Mouse (Mus musculus) cerebellum, postnatal 10 days (tissue): Measurements from ENCODE around the gene Thsd4.

Source experiments
- DNase-seq, 2 experiments: peaks; one replicate each; pipeline ENCODE4 v3.0.0; 2021; ENCODE audit warnings: mixed read lengths in 2 of 2

The Thsd4 gene

GRCm38 (mm10) chr9:60373161-60373737 is 148.6 kb downstream of the Thsd4 start:
- DNase-seq, result no peak

- DNase-seq, result no peak
These were observed 153.3 kb downstream of the Thsd4 start for GRCm38 (mm10) chr9:60368516-60368915.

- DNase-seq, result no peak
These were observed 154.1 kb downstream of the Thsd4 start for GRCm38 (mm10) chr9:60367617-60368305.

- peak; percentile 21 to 39 for DNase-seq
These were observed 157.6 kb downstream of the Thsd4 start for GRCm38 (mm10) chr9:60364166-60364781.

GRCm38 (mm10) chr9:60352351-60352750 is 169.5 kb downstream of the Thsd4 start:
- no peak for DNase-seq

GRCm38 (mm10) chr9:60351153-60351552 is 170.7 kb downstream of the Thsd4 start:
- DNase-seq, result no peak

GRCm38 (mm10) chr9:60336147-60336546 is 185.7 kb downstream of the Thsd4 start:
- no peak for DNase-seq

GRCm38 (mm10) chr9:60335455-60335854 is 186.4 kb downstream of the Thsd4 start:
- no peak for DNase-seq

- peak; percentile 57 to 67 for DNase-seq
These were observed 191.9 kb downstream of the Thsd4 start for GRCm38 (mm10) chr9:60329911-60330310.

GRCm38 (mm10) chr9:60324716-60325115 is 197.1 kb downstream of the Thsd4 start:
- DNase-seq, result no peak

- DNase-seq, result no peak
These were observed 198.4 kb downstream of the Thsd4 start for GRCm38 (mm10) chr9:60323435-60323834.

- no peak for DNase-seq
These were observed 204.6 kb downstream of the Thsd4 start for GRCm38 (mm10) chr9:60317291-60317690.

GRCm38 (mm10) chr9:60316510-60316909 is 205.3 kb downstream of the Thsd4 start:
- DNase-seq, result peak; percentile 59 to 71

GRCm38 (mm10) chr9:60315533-60315932 is 206.3 kb downstream of the Thsd4 start:
- DNase-seq, result no peak

- peak; percentile 43 to 44 for DNase-seq
These were observed 208.2 kb downstream of the Thsd4 start for GRCm38 (mm10) chr9:60313661-60314060.

- DNase-seq, result peak in 1 of 2 experiments; percentile 26
These were observed 209.2 kb downstream of the Thsd4 start for GRCm38 (mm10) chr9:60312670-60313069.

- DNase-seq, result peak; percentile 71 to 82
These were observed 210.2 kb downstream of the Thsd4 start for GRCm38 (mm10) chr9:60311594-60312128.

GRCm38 (mm10) chr9:60310741-60311317 is 211.0 kb downstream of the Thsd4 start:
- DNase-seq, result no peak

- peak; percentile 92 to 95 for DNase-seq
These were observed 211.8 kb downstream of the Thsd4 start for GRCm38 (mm10) chr9:60309786-60310711.

GRCm38 (mm10) chr9:60308182-60308581 is 213.7 kb downstream of the Thsd4 start:
- DNase-seq, result no peak

GRCm38 (mm10) chr9:60307469-60307868 is 214.4 kb downstream of the Thsd4 start:
- no peak for DNase-seq

- DNase-seq, result peak; percentile 72 to 81
These were observed 215.6 kb downstream of the Thsd4 start for GRCm38 (mm10) chr9:60306241-60306640.
